Mouse (Mus musculus) cerebellum, adult 9-10 months (tissue): ENCODE measurements at regions not wholly inside any gene's neighbourhood (a gene's known extent, or its start where the extent isn't known, plus 50 kb on each side); places are given as distances from the start of the nearest gene placed in this dataset.
"Not testable (repeated sequence)": the region's sequence is repeated elsewhere in the genome, so short reads cannot be mapped to it uniquely, and the experiment has no call there.

ENCODE experiments used
- DNase-seq: peaks from one replicate; pipeline ENCODE4 v3.0.0; 2022

GRCm38 (mm10) chr16:65629186-65629585 is 66.7 kb upstream of the Chmp2b start:
- DNase-seq: peak; percentile 67

GRCm38 (mm10) chr16:65631680-65632079 is 69.2 kb upstream of the Chmp2b start:
- no peak for DNase-seq

GRCm38 (mm10) chr16:65646741-65647140 is 84.2 kb upstream of the Chmp2b start:
- DNase-seq: not testable (repeated sequence)

- DNase-seq: no peak
Observed at GRCm38 (mm10) chr16:65649061-65649460, 86.5 kb upstream of the Chmp2b start.

- no peak for DNase-seq
Observed at GRCm38 (mm10) chr16:65655490-65655889, 93.0 kb upstream of the Chmp2b start.

GRCm38 (mm10) chr16:65657829-65658228 is 95.3 kb upstream of the Chmp2b start:
- DNase-seq: no peak

- no peak for DNase-seq
Observed at GRCm38 (mm10) chr16:65664787-65665186, 102.3 kb upstream of the Chmp2b start.

- no peak for DNase-seq
Observed at GRCm38 (mm10) chr16:65672116-65672515, 109.6 kb upstream of the Chmp2b start.

- no peak for DNase-seq
Observed at GRCm38 (mm10) chr16:65683089-65683488, 120.6 kb upstream of the Chmp2b start.

GRCm38 (mm10) chr16:65683703-65684320 is 121.3 kb upstream of the Chmp2b start:
- no peak for DNase-seq

GRCm38 (mm10) chr16:65693626-65694025 is 121.4 kb upstream of the Vgll3 start:
- no peak for DNase-seq

- no peak for DNase-seq
Observed at GRCm38 (mm10) chr16:65715631-65716030, 99.4 kb upstream of the Vgll3 start.

- DNase-seq: no peak
Observed at GRCm38 (mm10) chr16:65718791-65719472, 96.1 kb upstream of the Vgll3 start.

- DNase-seq: no peak
Observed at GRCm38 (mm10) chr16:65720953-65721352, 94.1 kb upstream of the Vgll3 start.

GRCm38 (mm10) chr16:65725559-65726269 is 89.3 kb upstream of the Vgll3 start:
- DNase-seq: no peak

- DNase-seq: no peak
Observed at GRCm38 (mm10) chr16:65726289-65726688, 88.8 kb upstream of the Vgll3 start.

- DNase-seq: no peak
Observed at GRCm38 (mm10) chr16:65729322-65729721, 85.7 kb upstream of the Vgll3 start.

GRCm38 (mm10) chr16:65739652-65740051 is 75.4 kb upstream of the Vgll3 start:
- no peak for DNase-seq

GRCm38 (mm10) chr16:65742951-65743350 is 72.1 kb upstream of the Vgll3 start:
- DNase-seq: no peak

- no peak for DNase-seq
Observed at GRCm38 (mm10) chr16:65755667-65756066, 59.4 kb upstream of the Vgll3 start.
